Mouse (Mus musculus) fibroblast of lung, adult 2 months (primary cell): ENCODE measurements around the gene Cyp46a1.

Source experiments
- DNase-seq: peaks from one replicate; pipeline ENCODE4 v3.0.0-alpha.2; 2011; ENCODE audit warnings: low read depth

Cyp46a1 gene

GRCm38 (mm10) chr12:108333895-108334445, at the start of gene Cyp46a1:
Gene Cyp46a1 (plus strand): TSS chr12:108334381.
- peak; percentile 97 for DNase-seq

- DNase-seq = no peak
These were observed 49.5 kb upstream of the Cyp46a1 start for GRCm38 (mm10) chr12:108284455-108285224.

GRCm38 (mm10) chr12:108285225-108286011, 48.8 kb upstream of the Cyp46a1 start:
- DNase-seq = no peak

- no peak for DNase-seq
These were observed 47.8 kb upstream of the Cyp46a1 start for GRCm38 (mm10) chr12:108286381-108286780.

- DNase-seq = no peak
These were observed 47.2 kb upstream of the Cyp46a1 start for GRCm38 (mm10) chr12:108287011-108287410.

GRCm38 (mm10) chr12:108288127-108288880, 45.9 kb upstream of the Cyp46a1 start:
- DNase-seq = no peak

GRCm38 (mm10) chr12:108292419-108292818, 41.8 kb upstream of the Cyp46a1 start:
- DNase-seq = no peak

GRCm38 (mm10) chr12:108292957-108293356, 41.2 kb upstream of the Cyp46a1 start:
- DNase-seq = no peak

- no peak for DNase-seq
These were observed 39.6 kb upstream of the Cyp46a1 start for GRCm38 (mm10) chr12:108294620-108295019.

GRCm38 (mm10) chr12:108297033-108297432, 37.1 kb upstream of the Cyp46a1 start:
- DNase-seq = no peak

- no peak for DNase-seq
These were observed 33.2 kb upstream of the Cyp46a1 start for GRCm38 (mm10) chr12:108301006-108301405.

- no peak for DNase-seq
These were observed 30.3 kb upstream of the Cyp46a1 start for GRCm38 (mm10) chr12:108303778-108304365.

GRCm38 (mm10) chr12:108305172-108305571, 29.0 kb upstream of the Cyp46a1 start:
- no peak for DNase-seq

- no peak for DNase-seq
These were observed 28.1 kb upstream of the Cyp46a1 start, which contains the start of gene Hhipl1 for GRCm38 (mm10) chr12:108305812-108306794. Gene Hhipl1 (plus strand): TSS chr12:108306270.

- DNase-seq = no peak
These were observed 26.6 kb upstream of the Cyp46a1 start for GRCm38 (mm10) chr12:108307553-108307952.

- DNase-seq = peak; percentile 93
These were observed 25.8 kb upstream of the Cyp46a1 start for GRCm38 (mm10) chr12:108308363-108308856.

GRCm38 (mm10) chr12:108309116-108309794, 24.9 kb upstream of the Cyp46a1 start:
- peak; percentile 67 for DNase-seq

- DNase-seq = no peak
These were observed 24.1 kb upstream of the Cyp46a1 start for GRCm38 (mm10) chr12:108310041-108310440.

GRCm38 (mm10) chr12:108310456-108311027, 23.6 kb upstream of the Cyp46a1 start:
- DNase-seq = no peak
